Mouse (Mus musculus): Measurements from ENCODE around the gene Sox2. TPM values are rescaled to one million over a fixed set of nuclear protein-coding genes. Genes with fewer than 3 reads are reported as not detected.

Gene Sox2
- total RNA-seq, 1 experiment from 2014 or later = not detected

GRCm38 (mm10) chr3:34665751-34666665, 15.8 kb downstream of the Sox2 start:
- ATAC-seq (replicated peaks in 1 of 2; ENCODE audit: insufficient read depth in 1 of 2, low FRiP score in 2 of 2, low TSS enrichment in 1 of 2, low read depth in 1 of 2, poor library complexity in 2 of 2, severe bottlenecking in 2 of 2) = no peak

DNA sequence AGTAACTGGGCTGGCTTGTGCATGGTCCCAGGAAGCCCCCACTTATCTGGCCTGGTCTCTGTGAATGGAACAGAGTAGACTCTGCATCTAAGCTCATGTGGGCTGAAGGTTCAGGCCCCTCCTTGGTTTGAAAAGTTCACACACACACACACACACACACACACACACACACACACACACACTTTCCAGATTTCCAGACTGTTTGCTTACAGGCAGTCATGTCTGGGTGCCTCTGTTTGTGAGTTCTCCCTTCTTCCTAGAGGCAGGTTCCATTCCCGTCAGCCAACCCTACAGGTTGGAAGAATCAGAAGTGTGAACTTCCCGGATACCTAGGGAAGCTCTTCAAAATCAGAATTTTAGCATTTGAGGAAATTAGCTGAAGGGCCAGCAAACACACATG, 17.0 kb downstream of the Sox2 start:
- ATAC-seq (replicated peaks in 1 of 2; ENCODE audit: insufficient read depth in 1 of 2, low FRiP score in 2 of 2, low TSS enrichment in 1 of 2, low read depth in 1 of 2, poor library complexity in 2 of 2, severe bottlenecking in 2 of 2) = no peak

GRCm38 (mm10) chr3:34667881-34668817, 17.9 kb downstream of the Sox2 start:
- ATAC-seq (replicated peaks in 1 of 2; ENCODE audit: insufficient read depth in 1 of 2, low FRiP score in 2 of 2, low TSS enrichment in 1 of 2, low read depth in 1 of 2, poor library complexity in 2 of 2, severe bottlenecking in 2 of 2) = no peak

- no peak for ATAC-seq (replicated peaks in 1 of 2; ENCODE audit: insufficient read depth in 1 of 2, low FRiP score in 2 of 2, low TSS enrichment in 1 of 2, low read depth in 1 of 2, poor library complexity in 2 of 2, severe bottlenecking in 2 of 2)
These were observed 20.9 kb downstream of the Sox2 start for GRCm38 (mm10) chr3:34671024-34671660.

DNA sequence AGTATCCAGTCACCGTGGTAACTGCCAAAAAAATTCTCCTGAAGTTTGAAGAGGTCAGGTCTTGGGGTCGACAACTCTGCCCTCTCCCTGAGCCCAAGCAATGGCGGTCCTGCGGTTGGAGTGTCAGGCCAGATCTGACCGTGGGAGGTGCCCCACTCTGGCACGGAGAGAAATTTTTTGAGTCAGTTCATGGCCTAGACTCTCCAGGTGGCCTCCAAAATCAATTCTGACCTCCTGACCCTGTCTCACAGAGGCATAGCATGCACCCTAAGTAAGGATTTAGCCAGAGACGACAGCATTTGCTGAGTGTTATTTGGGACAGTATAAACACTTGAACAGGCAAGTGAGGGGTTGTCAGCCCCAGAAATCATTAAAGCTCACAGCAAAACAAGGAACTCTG, 28.6 kb downstream of the Sox2 start:
- ATAC-seq (replicated peaks in 1 of 2; ENCODE audit: insufficient read depth in 1 of 2, low FRiP score in 2 of 2, low TSS enrichment in 1 of 2, low read depth in 1 of 2, poor library complexity in 2 of 2, severe bottlenecking in 2 of 2) = no peak

GRCm38 (mm10) chr3:34679439-34679838, 29.2 kb downstream of the Sox2 start:
- ATAC-seq (replicated peaks in 1 of 2; ENCODE audit: insufficient read depth in 1 of 2, low FRiP score in 2 of 2, low TSS enrichment in 1 of 2, low read depth in 1 of 2, poor library complexity in 2 of 2, severe bottlenecking in 2 of 2) = no peak

DNA sequence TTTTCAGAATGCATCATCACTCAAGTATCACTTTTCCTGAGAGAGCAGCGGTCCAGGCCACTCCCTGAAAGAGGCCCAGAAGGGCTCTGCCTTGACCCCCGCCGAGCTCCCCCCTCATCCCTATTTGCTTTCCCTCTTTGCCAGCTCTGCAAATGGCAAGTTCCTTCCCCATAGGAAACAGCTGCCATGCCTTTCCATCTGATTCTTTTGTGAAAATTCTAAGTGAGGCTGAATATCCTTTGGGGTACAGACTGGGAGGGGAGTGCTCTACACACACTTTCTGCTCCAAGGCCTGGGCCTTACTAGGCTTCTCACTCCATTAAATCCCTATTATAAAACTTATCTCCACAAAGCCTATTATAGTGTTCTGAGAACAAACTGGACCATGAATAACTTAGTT, 29.7 kb downstream of the Sox2 start:
- ATAC-seq (replicated peaks in 1 of 2; ENCODE audit: insufficient read depth in 1 of 2, low FRiP score in 2 of 2, low TSS enrichment in 1 of 2, low read depth in 1 of 2, poor library complexity in 2 of 2, severe bottlenecking in 2 of 2) = no peak

DNA sequence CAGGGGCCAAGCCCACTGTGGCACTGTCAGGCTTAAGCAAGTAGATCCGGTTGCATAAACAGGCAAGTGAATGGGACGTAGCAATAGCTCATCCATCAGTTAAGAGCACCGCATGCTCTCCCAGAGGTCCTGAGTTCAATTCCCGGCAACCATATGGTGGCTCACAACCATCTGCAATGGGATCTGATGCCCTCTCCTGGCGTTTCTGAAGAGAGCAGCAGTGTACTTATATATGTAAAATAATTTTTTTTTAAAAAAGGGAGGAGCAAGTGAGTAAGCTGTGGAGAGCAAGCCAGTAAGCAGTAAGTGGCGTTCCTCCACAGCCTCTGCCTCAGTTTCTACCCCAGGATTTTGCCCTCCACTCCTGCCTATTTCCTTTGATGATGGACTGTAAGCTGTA, 37.9 kb downstream of the Sox2 start:
- ATAC-seq (replicated peaks in 1 of 2; ENCODE audit: insufficient read depth in 1 of 2, low FRiP score in 2 of 2, low TSS enrichment in 1 of 2, low read depth in 1 of 2, poor library complexity in 2 of 2, severe bottlenecking in 2 of 2) = no peak

- ATAC-seq (replicated peaks in 1 of 2; ENCODE audit: insufficient read depth in 1 of 2, low FRiP score in 2 of 2, low TSS enrichment in 1 of 2, low read depth in 1 of 2, poor library complexity in 2 of 2, severe bottlenecking in 2 of 2) = no peak
These were observed 41.6 kb downstream of the Sox2 start for GRCm38 (mm10) chr3:34691703-34692393.

DNA sequence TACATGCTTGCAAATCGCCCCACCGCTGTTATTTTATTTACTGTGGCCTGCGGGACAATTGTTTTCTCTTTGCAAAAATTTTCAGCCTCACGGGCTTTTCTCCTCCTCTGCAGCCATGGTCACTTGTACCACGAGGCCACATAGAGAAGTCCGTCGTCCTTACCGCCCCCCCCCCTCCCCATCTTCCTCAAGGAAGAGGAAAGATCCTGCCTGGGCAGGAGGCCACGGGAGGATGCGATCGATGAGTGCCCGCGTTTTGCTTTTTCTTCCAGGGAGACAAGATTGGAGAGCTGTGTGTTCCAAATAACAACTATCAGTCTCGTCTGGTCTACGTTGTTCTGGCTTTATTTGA, 42.2 kb downstream of the Sox2 start:
- no peak for ATAC-seq (replicated peaks in 1 of 2; ENCODE audit: insufficient read depth in 1 of 2, low FRiP score in 2 of 2, low TSS enrichment in 1 of 2, low read depth in 1 of 2, poor library complexity in 2 of 2, severe bottlenecking in 2 of 2)

All from hematopoietic stem cell, adult 5-6 weeks (primary cell).